21 mouse cellular contexts compared by ENCODE assay signal in genomic region chr9:66832366-66832908, GRCm38 (mm10). TPM values are rescaled to one million over a fixed set of nuclear protein-coding genes. Genes with fewer than 3 reads are reported as not detected.
A peak's percentile ranks its signal among the peaks of the same experiment; 100 is the strongest.
DNase-seq lines count a peak whose midpoint lies in the region; ATAC-seq and TF ChIP-seq lines count a peak whose summit lies in the region.
"Had no signal": no experiment of that assay in that cellular context is flagged by ENCODE, and none has a peak within 500 bp of the region (broad histone marks: within the 10 kb centered on the region; RNA-seq: fewer than 3 reads in every experiment).

No protein-coding gene starts in this region.

- 47% methylated on average over 4 of the region's 4 CpGs for WGBS in lung, postnatal 0 days
- WGBS in midbrain, embryonic 14.5 days, result 84% methylated on average over 4 of the region's 4 CpGs
- 72% methylated on average over 4 of the region's 4 CpGs for WGBS in neural tube, embryonic 15.5 days

- H3K36me3 ChIP-seq in lung, postnatal 0 days (ENCODE audit: insufficient read depth, low read length), result no peaks in the 10 kb centered on the region
- H3K36me3 ChIP-seq in midbrain, embryonic 14.5 days (ENCODE audit: control insufficient read depth, insufficient read depth, low read length), result no peaks in the 10 kb centered on the region
- H3K36me3 ChIP-seq in neural tube, embryonic 15.5 days, result no peaks in the 10 kb centered on the region
- H3K36me3 ChIP-seq: lung, embryonic 15.5 days; midbrain, embryonic 12.5 days had no signal

- H3K9me3 ChIP-seq in lung, postnatal 0 days (ENCODE audit: low read length), result no peaks in the 10 kb centered on the region
- H3K9me3 ChIP-seq in midbrain, embryonic 14.5 days (ENCODE audit: control insufficient read depth, low read length), result no peaks in the 10 kb centered on the region
- H3K9me3 ChIP-seq in neural tube, embryonic 15.5 days (replicated peaks), result no peaks in the 10 kb centered on the region
- H3K9me3 ChIP-seq: lung, embryonic 15.5 days; midbrain, embryonic 12.5 days had no signal

- no peak overlapping the region for H3K4me3 ChIP-seq in lung, postnatal 0 days (ENCODE audit: low read depth, low read length)
- H3K4me3 ChIP-seq in bone marrow macrophage, adult 2 months (ENCODE audit: insufficient read depth, low read length), result peak overlapping the region; percentile 41
- no peak overlapping the region for H3K4me3 ChIP-seq in midbrain, embryonic 14.5 days (replicated peaks; ENCODE audit: low read depth, low read length)
- H3K4me3 ChIP-seq in neural tube, embryonic 15.5 days (replicated peaks), result no peak overlapping the region
- H3K4me3 ChIP-seq: lung, embryonic 15.5 days; midbrain, embryonic 12.5 days had no signal

- H3K4me2 ChIP-seq in lung, postnatal 0 days (replicated peaks; ENCODE audit: low read depth, low read length), result no peak overlapping the region
- H3K4me2 ChIP-seq in midbrain, embryonic 14.5 days (ENCODE audit: low read length), result no peak overlapping the region
- H3K4me2 ChIP-seq in neural tube, embryonic 15.5 days, result no peak overlapping the region
- H3K4me2 ChIP-seq: heart, embryonic 11.5 days; lung, embryonic 15.5 days; midbrain, embryonic 12.5 days had no signal

- no peak overlapping the region for H3K9ac ChIP-seq in lung, postnatal 0 days (replicated peaks; ENCODE audit: low read depth)
- no peak overlapping the region for H3K9ac ChIP-seq in midbrain, embryonic 14.5 days (replicated peaks; ENCODE audit: low read length)
- H3K9ac ChIP-seq in neural tube, embryonic 15.5 days (replicated peaks), result no peak overlapping the region
- H3K9ac ChIP-seq: lung, embryonic 15.5 days; midbrain, embryonic 12.5 days had no signal

- no peak for TF ChIP-seq POLR2A in bone marrow macrophage, adult 2 months (IDR thresholded peaks at IDR 0.05; ENCODE audit: borderline replicate concordance, low read depth, low read length)

- TF ChIP-seq EP300 in lung, postnatal 0 days (IDR thresholded peaks at IDR 0.05), result no peak

- peak; percentile 91 for DNase-seq in heart, adult 11 months
- DNase-seq in heart, postnatal 4 days, result no peak
- peak; percentile 48 for DNase-seq in lung, postnatal 0 days (ENCODE audit: low spot score)
- no peak for DNase-seq in lung, postnatal 14 days
- no peak for DNase-seq in midbrain, embryonic 14.5 days
- DNase-seq: cerebellum, adult 9-10 months; gastrocnemius, postnatal 25 days; heart, postnatal 14 days; kidney, postnatal 25 days; retina, postnatal 1 day; right cerebral cortex, postnatal 4 days; thymus, postnatal 36 days had no signal

- H3K27ac ChIP-seq in lung, postnatal 0 days (ENCODE audit: low read length), result no peak overlapping the region
- peak overlapping the region; percentile 100 for H3K27ac ChIP-seq in bone marrow macrophage, adult 2 months (ENCODE audit: insufficient read depth, low read depth, low read length)
- H3K27ac ChIP-seq in midbrain, embryonic 14.5 days (replicated peaks; ENCODE audit: low read depth, low read length), result no peak overlapping the region
- no peak overlapping the region for H3K27ac ChIP-seq in neural tube, embryonic 15.5 days (replicated peaks)
- H3K27ac ChIP-seq: lung, embryonic 15.5 days; midbrain, embryonic 12.5 days had no signal

- no peaks in the 10 kb centered on the region for H3K27me3 ChIP-seq in lung, postnatal 0 days (replicated peaks; ENCODE audit: insufficient read depth, low read length)
- H3K27me3 ChIP-seq in midbrain, embryonic 14.5 days (ENCODE audit: control insufficient read depth, insufficient read depth, low read length), result peaks cover 4% of the 10 kb centered on the region; the same call in 1 of the 2 replicates
- H3K27me3 ChIP-seq in neural tube, embryonic 15.5 days (replicated peaks), result peaks cover 3% of the 10 kb centered on the region; the same call in 1 of the 2 replicates
- H3K27me3 ChIP-seq: lung, embryonic 15.5 days had no signal

- peaks cover 9% of the 10 kb centered on the region; the same call in 1 of the 2 replicates for H3K4me1 ChIP-seq in lung, postnatal 0 days (ENCODE audit: insufficient read depth, low read depth, low read length)
- H3K4me1 ChIP-seq in bone marrow macrophage, adult 2 months (ENCODE audit: control insufficient read depth, insufficient read depth, low read length), result peaks cover 26% of the 10 kb centered on the region
- peaks cover 12% of the 10 kb centered on the region for H3K4me1 ChIP-seq in midbrain, embryonic 14.5 days (ENCODE audit: control insufficient read depth, insufficient read depth, low read length)
- peaks cover 15% of the 10 kb centered on the region for H3K4me1 ChIP-seq in neural tube, embryonic 15.5 days

- no peak for ATAC-seq in lung, postnatal 0 days
- ATAC-seq in midbrain, embryonic 14.5 days (ENCODE audit: low FRiP score, low TSS enrichment), result no peak
- ATAC-seq in neural tube, embryonic 15.5 days (ENCODE audit: low FRiP score), result no peak
- ATAC-seq: hindbrain, embryonic 16.5 days; intestine, postnatal 0 days had no signal

- TF ChIP-seq CTCF in lung, postnatal 0 days (IDR thresholded peaks at IDR 0.05), result no peak
- TF ChIP-seq CTCF in bone marrow macrophage, adult 2 months (IDR thresholded peaks at IDR 0.05; ENCODE audit: low read depth, low read length), result no peak

RNA-seq across cellular contexts. Expression of gene Aph1c, which starts 2.1 kb away (rescaled TPM):
- 1 to 10 TPM; 1.2 to 1.8 TPM for total RNA-seq in heart, postnatal 4 days (2021)
- 10.5 and 11.7 TPM in 2 replicates for polyA plus RNA-seq in lung, postnatal 0 days (2015; fragmentation: Nextera tagmentation; extraction: Ambion mirVana)
- 93.9 and 111 TPM in 2 replicates for polyA plus RNA-seq in bone marrow macrophage, adult 2 months (2012; ENCODE audit: insufficient read depth, insufficient read length, missing spikeins)
- polyA plus RNA-seq in midbrain, embryonic 14.5 days (2014; fragmentation: Nextera tagmentation; extraction: Ambion mirVana), result 2.1 and 3.4 TPM in 2 replicates
- 4.3 and 4.7 TPM in 2 replicates for polyA plus RNA-seq in neural tube, embryonic 15.5 days (2015; fragmentation: Nextera tagmentation; extraction: Ambion mirVana)

RNA-seq across cellular contexts. Expression of gene Gm10647, which starts 35.6 kb away (rescaled TPM):
- total RNA-seq in heart, postnatal 4 days (2021), result under 1 TPM; 0.20 to 0.38 TPM
- polyA plus RNA-seq in lung, postnatal 0 days (2015; fragmentation: Nextera tagmentation; extraction: Ambion mirVana), result 0.27 and 0.51 TPM in 2 replicates
- polyA plus RNA-seq in bone marrow macrophage, adult 2 months (2012; ENCODE audit: insufficient read depth, insufficient read length, missing spikeins), result 0.36 TPM in 1 of 2 replicates, not detected in the other
- 0.11 and 0.16 TPM in 2 replicates for polyA plus RNA-seq in midbrain, embryonic 14.5 days (2014; fragmentation: Nextera tagmentation; extraction: Ambion mirVana)
- 0.36 and 0.49 TPM in 2 replicates for polyA plus RNA-seq in neural tube, embryonic 15.5 days (2015; fragmentation: Nextera tagmentation; extraction: Ambion mirVana)
- total RNA-seq: neutrophil, adult 5-6 weeks had no signal
- polyA plus RNA-seq: C2C12 had no signal

RNA-seq across cellular contexts. Expression of gene Aph1b, which starts 37.1 kb away (rescaled TPM):
- total RNA-seq in heart, postnatal 4 days (2021), result 1 to 10 TPM; 6.1 to 6.2 TPM
- polyA plus RNA-seq in lung, postnatal 0 days (2015; fragmentation: Nextera tagmentation; extraction: Ambion mirVana), result 4.4 and 6.3 TPM in 2 replicates
- 19.9 and 20.8 TPM in 2 replicates for polyA plus RNA-seq in bone marrow macrophage, adult 2 months (2012; ENCODE audit: insufficient read depth, insufficient read length, missing spikeins)
- 20.1 and 32.0 TPM in 2 replicates for polyA plus RNA-seq in midbrain, embryonic 14.5 days (2014; fragmentation: Nextera tagmentation; extraction: Ambion mirVana)
- 16.7 and 18.7 TPM in 2 replicates for polyA plus RNA-seq in neural tube, embryonic 15.5 days (2015; fragmentation: Nextera tagmentation; extraction: Ambion mirVana)

Comparison
In these comparisons a context has a peak if more than half of its experiments do, and no peak if none do; other contexts are left out.
1. DNase-seq: peak in heart, adult 11 months (single experiment) and lung, postnatal 0 days (single experiment); none in heart, postnatal 4 days (single experiment), lung, postnatal 14 days (single experiment) and midbrain, embryonic 14.5 days (single experiment).